ENCODE assay signal across 1 mouse cellular context in genomic region chr17:73804592-73805271, GRCm38 (mm10).
TF ChIP-seq lines count a peak whose summit lies in the region.

No protein-coding gene starts in this region.

TF ChIP-seq in CH12.LX, 34 proteins besides CTCF, POLR2A, EP300 and RAD21 (continued from another document):
- TF ChIP-seq SIN3A (IDR thresholded peaks at IDR 0.05; ENCODE audit: low read length) (peak; percentile 88), ZKSCAN1 (IDR thresholded peaks at IDR 0.05; ENCODE audit: borderline replicate concordance, low read depth, low read length) (no peak), USF1 (IDR thresholded peaks at IDR 0.05; ENCODE audit: low read depth, low read length) (no peak), CHD2 (IDR thresholded peaks at IDR 0.05; ENCODE audit: low read length) (no peak), MXI1 (IDR thresholded peaks at IDR 0.05; ENCODE audit: low read depth, low read length) (peak; percentile 28), TBP (conservative IDR thresholded peaks at IDR 0.05; ENCODE audit: low read depth, low read length) (0 out of 2 replicates have a peak, but pooled peaks have one; percentile 53), MAZ (IDR thresholded peaks at IDR 0.05; ENCODE audit: low read depth, low read length) (no peak), JUN (IDR thresholded peaks at IDR 0.05; ENCODE audit: insufficient read depth, low read depth, low read length) (no peak), UBTF (IDR thresholded peaks at IDR 0.05; ENCODE audit: low read depth, low read length) (0 out of 2 replicates have a peak, but pooled peaks have one; percentile 39), KAT2A (IDR thresholded peaks at IDR 0.05; ENCODE audit: insufficient replicate concordance, low read length) (peak; percentile 69; the same call in 1 of the 2 replicates), ETS1 (conservative IDR thresholded peaks at IDR 0.05; ENCODE audit: low read depth, low read length) (no peak), POLR2AphosphoS2 (IDR thresholded peaks at IDR 0.05; ENCODE audit: low read depth, low read length) (no peak), PAX5 (IDR thresholded peaks at IDR 0.05; ENCODE audit: low read length) (no peak), RCOR1 (conservative IDR thresholded peaks at IDR 0.05; ENCODE audit: low read depth, low read length) (peak; percentile 25; the same call in 1 of the 2 replicates), BHLHE40 (IDR thresholded peaks at IDR 0.05; ENCODE audit: low read depth, low read length) (peak; percentile 9; the same call in 1 of the 2 replicates), USF2 (conservative IDR thresholded peaks at IDR 0.05; ENCODE audit: low read depth, low read length) (no peak), IRF4 (IDR thresholded peaks at IDR 0.05; ENCODE audit: low read depth, low read length) (peak; percentile 48), JUND (conservative IDR thresholded peaks at IDR 0.05; ENCODE audit: low read depth, low read length) (no peak)
TF ChIP-seq in CH12.LX: peak in this region for 14.
